Mouse (Mus musculus) cerebellum, adult 2 months (tissue): ENCODE measurements at regions not wholly inside any gene's neighbourhood (a gene's known extent, or its start where the extent isn't known, plus 50 kb on each side); places are given as distances from the start of the nearest gene placed in this dataset.

ENCODE experiments used
- CTCF ChIP-seq: fragments of 200-500 bp; IDR thresholded peaks from 2 replicates; pipeline ENCODE4 v1.5.1; 2011; ENCODE audit warnings: low read depth, mild to moderate bottlenecking, control low read depth, low read length, moderate library complexity, borderline replicate concordance; ENCODE audit not compliant: insufficient read depth
- POLR2A ChIP-seq: fragments of 200-500 bp; IDR thresholded peaks from 2 replicates; pipeline ENCODE4 v1.6.1; 2011; ENCODE audit warnings: low read length, control low read depth, borderline replicate concordance; ENCODE audit not compliant: insufficient read depth

GRCm38 (mm10) chr6:117687045-117687444, 153.9 kb upstream of the Zfp637 start:
- no peak for TF ChIP-seq POLR2A
- no peak for TF ChIP-seq CTCF
